Mouse (Mus musculus) forebrain, embryonic 16.5 days (tissue): ENCODE results near the gene Cfdp1. TPM values are rescaled to one million over a fixed set of nuclear protein-coding genes. Genes with fewer than 3 reads are reported as not detected.

Experiments
- ATAC-seq: fragments of 200-750 bp; cut with Nextera tagmentation; 2 replicates; pipeline ENCODE4 v1.8.0; 2017; ENCODE audit warnings: mild to moderate bottlenecking, moderate library complexity
- H3K27ac ChIP-seq: fragments of 300-500 bp; sonication (generic); 2 replicates; pipeline ENCODE4 v1.5.1; 2014; ENCODE audit warnings: low read length, control low read depth
- H3K27me3 ChIP-seq: fragments of 300-500 bp; sonication (generic); replicated peaks from 2 replicates; pipeline ENCODE4 v1.6.1; 2014; ENCODE audit warnings: low read length; ENCODE audit not compliant: control insufficient read depth, insufficient read depth
- H3K36me3 ChIP-seq: fragments of 300-500 bp; sonication (generic); 2 replicates; pipeline ENCODE4 v1.6.1; 2014; ENCODE audit not compliant: control insufficient read depth, insufficient read depth
- H3K4me1 ChIP-seq: fragments of 300-500 bp; sonication (generic); replicated peaks from 2 replicates; pipeline ENCODE4 v1.6.1; 2014; ENCODE audit warnings: low read length; ENCODE audit not compliant: control insufficient read depth, insufficient read depth
- H3K4me2 ChIP-seq: fragments of 300-500 bp; sonication (generic); 2 replicates; pipeline ENCODE4 v1.6.1; 2014; ENCODE audit warnings: mild to moderate bottlenecking, low read length, control low read depth
- H3K4me3 ChIP-seq: fragments of 300-500 bp; sonication (generic); replicated peaks from 2 replicates; pipeline ENCODE4 v1.5.1; 2014; ENCODE audit warnings: mild to moderate bottlenecking, low read length, control low read depth
- H3K9ac ChIP-seq: fragments of 300-500 bp; sonication (generic); replicated peaks from 2 replicates; pipeline ENCODE4 v1.6.1; 2014; ENCODE audit warnings: low read depth, low read length, control low read depth
- H3K9me3 ChIP-seq: fragments of 300-500 bp; sonication (generic); 2 replicates; pipeline ENCODE4 v1.6.1; 2016; ENCODE audit warnings: low read length; ENCODE audit not compliant: control insufficient read depth
- WGBS: fragments of 180-500 bp; shearing (Covaris S2); extraction: QIAGEN DNeasy Blood & Tissue Kit; methylation state at CpG from one replicate; pipeline ENCODE4 v1.1.7; 2014; 5-methylcytosine and 5-hydroxymethylcytosine counted together
- polyA plus RNA-seq: library from polyadenylated mRNA; unstranded; fragments of >200 nt; fragmentation: Nextera tagmentation; extraction: Ambion mirVana; gene quantifications from 2 replicates; pipeline ENCODE4 v1.2.1, GENCODE M21; 2015

The Cfdp1 gene
- polyA plus RNA-seq, 1 experiment from 2014 or later, result 190 TPM

DNA sequence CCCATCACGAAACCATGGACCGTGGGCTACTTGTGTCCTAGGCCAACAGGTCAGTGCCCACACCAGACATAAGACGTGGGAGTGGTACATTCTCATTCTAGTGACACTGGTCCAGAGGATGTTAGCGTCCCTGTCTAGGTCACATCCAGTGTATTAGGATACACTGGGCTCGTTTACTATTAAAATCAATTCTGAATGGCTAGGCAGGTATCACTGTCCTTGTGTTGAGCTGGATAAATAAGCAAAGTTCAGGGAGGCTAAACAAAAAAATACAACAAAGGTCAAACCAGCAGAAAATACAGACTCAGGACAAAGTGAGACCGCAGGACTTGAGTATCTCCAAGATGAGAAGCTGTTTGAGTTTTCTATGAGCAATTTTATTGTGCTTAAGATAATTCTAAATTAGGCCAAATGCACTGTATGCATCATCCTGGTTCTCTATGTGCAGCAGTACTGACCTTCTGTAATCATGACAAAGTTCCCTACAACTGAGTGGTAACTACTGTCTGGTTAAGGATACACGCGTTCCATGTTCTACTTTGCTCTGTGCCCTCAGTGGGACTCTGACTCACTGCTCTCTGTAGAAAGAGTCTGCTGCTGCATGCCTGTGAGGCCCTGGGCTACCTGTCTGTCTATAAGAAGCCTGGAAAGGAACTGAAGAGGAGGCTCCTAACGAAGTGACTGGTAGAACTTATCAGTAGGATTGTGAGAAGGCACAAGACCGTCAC lies 73.2 kb downstream of the Cfdp1 start:
- WGBS, result 84% methylated on average over 10 of the region's 10 CpGs
- H3K9ac ChIP-seq, result no peak overlapping the region
- ATAC-seq, result no peak
- no peaks in the 10 kb centered on the region for H3K36me3 ChIP-seq
- no peak overlapping the region for H3K4me2 ChIP-seq
- no peaks in the 10 kb centered on the region for H3K9me3 ChIP-seq
- no peak overlapping the region for H3K4me3 ChIP-seq
- H3K27ac ChIP-seq, result no peak overlapping the region
- peaks cover 30% of the 10 kb centered on the region for H3K4me1 ChIP-seq
- H3K27me3 ChIP-seq, result no peaks in the 10 kb centered on the region

DNA sequence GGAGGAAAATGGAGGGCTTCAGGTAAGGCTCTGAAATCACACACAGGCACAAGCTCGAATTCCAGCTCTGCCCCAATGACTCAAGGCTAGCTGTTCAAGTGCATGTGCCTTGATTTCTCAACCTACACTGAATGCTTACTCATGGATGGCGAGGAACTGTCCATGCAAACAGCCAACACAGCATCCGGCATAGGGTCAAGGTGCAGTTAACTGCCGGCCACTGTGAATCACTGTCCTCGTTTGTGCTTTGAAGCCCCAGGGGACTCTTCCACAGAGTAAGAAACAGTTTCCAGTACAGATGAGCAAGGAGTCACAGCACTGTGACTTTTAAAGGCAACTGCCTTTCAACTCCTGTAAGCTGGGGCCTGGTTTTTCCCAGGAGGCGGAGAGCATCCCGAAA lies 74.4 kb downstream of the Cfdp1 start:
- H3K9ac ChIP-seq, result no peak overlapping the region
- H3K4me1 ChIP-seq, result peaks cover 30% of the 10 kb centered on the region
- no peak overlapping the region for H3K27ac ChIP-seq
- no peaks in the 10 kb centered on the region for H3K27me3 ChIP-seq
- no peaks in the 10 kb centered on the region for H3K9me3 ChIP-seq
- no peaks in the 10 kb centered on the region for H3K36me3 ChIP-seq
- H3K4me2 ChIP-seq, result no peak overlapping the region
- H3K4me3 ChIP-seq, result no peak overlapping the region
- ATAC-seq, result no peak
- WGBS, result 89% methylated on average over 7 of the region's 7 CpGs

DNA sequence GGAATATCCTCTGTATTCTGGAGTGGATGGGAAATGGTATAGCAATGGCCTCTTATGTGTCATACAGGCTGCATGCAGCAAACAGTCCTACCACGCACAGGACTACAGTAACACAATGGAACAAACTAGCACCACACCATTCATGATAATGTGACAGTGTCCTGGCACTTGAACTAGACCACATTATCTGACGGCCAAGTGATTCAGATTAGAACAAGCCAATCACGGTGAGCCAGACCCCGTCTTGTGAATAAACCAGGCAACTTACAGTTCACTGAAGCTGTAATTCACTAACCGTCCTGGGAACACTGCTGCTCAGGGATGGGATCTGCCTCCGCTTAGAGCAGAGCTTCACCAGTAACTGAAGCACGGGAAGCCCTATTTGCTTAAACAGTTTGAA lies 75.3 kb downstream of the Cfdp1 start:
- no peak overlapping the region for H3K4me3 ChIP-seq
- peak; percentile 70 for ATAC-seq
- no peak overlapping the region for H3K4me2 ChIP-seq
- no peak overlapping the region; the same call in 1 of the 2 replicates for H3K9ac ChIP-seq
- no peaks in the 10 kb centered on the region for H3K9me3 ChIP-seq
- H3K27ac ChIP-seq, result peak overlapping the region; percentile 48; the same call in 1 of the 2 replicates
- H3K36me3 ChIP-seq, result no peaks in the 10 kb centered on the region
- 28% methylated on average over 7 of the region's 7 CpGs for WGBS
- no peaks in the 10 kb centered on the region for H3K27me3 ChIP-seq
- peaks cover 30% of the 10 kb centered on the region for H3K4me1 ChIP-seq

DNA sequence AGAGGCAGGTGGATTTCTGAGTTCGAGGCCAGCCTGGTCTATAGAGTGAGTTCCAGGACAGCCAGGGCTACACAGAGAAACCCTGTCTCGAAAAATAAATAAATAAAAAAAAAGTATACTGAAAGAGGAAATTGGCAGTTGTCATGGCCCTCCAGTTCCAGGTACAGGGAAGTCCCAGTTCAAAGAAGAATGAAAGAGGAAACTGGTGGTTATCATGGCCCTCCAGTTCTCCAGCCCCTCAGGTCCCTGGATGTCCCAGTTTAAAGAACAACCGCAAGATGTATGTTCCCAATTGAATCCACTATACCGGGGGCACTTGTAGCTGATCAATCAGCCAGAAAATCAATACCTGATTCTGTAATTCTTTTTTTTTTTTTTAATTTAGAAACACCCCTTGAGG lies 77.6 kb downstream of the Cfdp1 start:
- Histone ChIP-seq H3K4me3 (no peak overlapping the region), H3K4me2 (no peak overlapping the region), H3K27me3 (no peaks in the 10 kb centered on the region), H3K9me3 (no peaks in the 10 kb centered on the region), H3K4me1 (peaks cover 24% of the 10 kb centered on the region), H3K9ac (no peak overlapping the region), H3K27ac (no peak overlapping the region), H3K36me3 (no peaks in the 10 kb centered on the region)
- no peak for ATAC-seq
- WGBS, result 94% methylated on average over 4 of the region's 4 CpGs

DNA sequence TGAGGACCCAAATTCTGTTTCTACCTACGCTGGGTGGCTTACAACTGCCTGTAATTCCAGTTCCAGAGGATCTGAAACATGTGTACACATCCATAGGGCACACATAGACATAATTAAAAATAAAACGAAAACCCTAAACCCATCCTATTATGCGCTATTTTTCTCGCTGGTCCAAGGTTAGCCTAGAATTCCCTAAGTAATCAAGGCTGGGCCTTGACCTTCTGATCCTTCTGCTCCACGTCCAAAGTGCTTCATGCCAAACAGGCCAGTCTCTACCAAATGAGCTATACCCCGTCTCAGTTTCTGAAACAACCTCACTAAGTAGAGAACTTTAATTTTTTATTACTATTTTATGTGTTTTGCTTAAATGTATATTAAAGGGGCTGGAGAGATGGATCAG lies 78.3 kb downstream of the Cfdp1 start:
- Histone ChIP-seq H3K36me3 (no peaks in the 10 kb centered on the region), H3K27ac (no peak overlapping the region), H3K4me2 (no peak overlapping the region), H3K9ac (no peak overlapping the region), H3K4me3 (no peak overlapping the region), H3K4me1 (peaks cover 30% of the 10 kb centered on the region), H3K27me3 (no peaks in the 10 kb centered on the region), H3K9me3 (no peaks in the 10 kb centered on the region)
- no peak for ATAC-seq
- 98% methylated on average over 6 of the region's 6 CpGs for WGBS

DNA sequence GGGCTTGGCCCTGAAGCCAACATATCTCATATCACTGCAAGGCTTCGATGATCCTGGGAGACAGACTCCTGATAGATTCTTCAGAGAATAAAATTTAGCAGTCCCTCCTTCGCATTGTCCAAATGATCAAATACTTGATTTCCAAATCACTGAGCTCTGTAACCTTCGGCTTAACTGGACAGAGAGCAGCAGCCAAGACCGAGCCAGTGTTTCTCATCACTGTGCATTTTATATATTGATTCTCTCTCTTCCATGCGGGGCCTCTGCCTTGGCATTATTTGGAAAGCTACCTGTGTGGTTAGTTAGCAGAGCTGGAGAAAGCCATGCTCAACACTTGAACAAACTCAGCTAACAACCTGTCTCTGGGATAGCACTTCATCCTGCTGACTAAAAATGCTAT lies 80.6 kb downstream of the Cfdp1 start:
- WGBS, result 97% methylated on average over 5 of the region's 5 CpGs
- Histone ChIP-seq H3K4me2 (no peak overlapping the region), H3K9ac (no peak overlapping the region), H3K27me3 (no peaks in the 10 kb centered on the region), H3K36me3 (no peaks in the 10 kb centered on the region), H3K4me1 (peaks cover 39% of the 10 kb centered on the region), H3K9me3 (no peaks in the 10 kb centered on the region), H3K4me3 (no peak overlapping the region), H3K27ac (no peak overlapping the region)
- no peak for ATAC-seq

DNA sequence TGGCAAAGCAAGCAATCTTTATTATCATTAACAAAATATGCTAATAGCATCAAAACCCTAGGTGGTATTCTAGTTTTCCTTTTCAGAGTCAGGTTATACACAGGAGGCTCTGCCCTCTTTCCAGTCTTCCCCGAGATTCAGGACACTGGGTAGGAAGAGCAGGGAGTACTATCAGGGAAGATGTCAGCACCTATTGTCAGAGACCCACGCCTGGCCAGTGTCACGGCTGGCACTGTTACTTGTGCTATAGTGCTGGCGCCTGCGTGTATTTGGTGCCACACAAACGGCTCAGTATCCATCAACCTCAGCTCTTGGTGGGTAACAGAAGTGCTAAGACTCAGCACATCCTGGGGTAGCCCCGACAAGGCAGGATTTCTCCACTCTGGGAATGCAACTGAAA lies 81.0 kb downstream of the Cfdp1 start:
- no peak overlapping the region for H3K27ac ChIP-seq
- H3K36me3 ChIP-seq, result no peaks in the 10 kb centered on the region
- H3K27me3 ChIP-seq, result no peaks in the 10 kb centered on the region
- peaks cover 35% of the 10 kb centered on the region for H3K4me1 ChIP-seq
- no peaks in the 10 kb centered on the region for H3K9me3 ChIP-seq
- H3K4me3 ChIP-seq, result no peak overlapping the region
- WGBS, result 85% methylated on average over 7 of the region's 7 CpGs
- H3K9ac ChIP-seq, result no peak overlapping the region
- ATAC-seq, result no peak
- no peak overlapping the region for H3K4me2 ChIP-seq

DNA sequence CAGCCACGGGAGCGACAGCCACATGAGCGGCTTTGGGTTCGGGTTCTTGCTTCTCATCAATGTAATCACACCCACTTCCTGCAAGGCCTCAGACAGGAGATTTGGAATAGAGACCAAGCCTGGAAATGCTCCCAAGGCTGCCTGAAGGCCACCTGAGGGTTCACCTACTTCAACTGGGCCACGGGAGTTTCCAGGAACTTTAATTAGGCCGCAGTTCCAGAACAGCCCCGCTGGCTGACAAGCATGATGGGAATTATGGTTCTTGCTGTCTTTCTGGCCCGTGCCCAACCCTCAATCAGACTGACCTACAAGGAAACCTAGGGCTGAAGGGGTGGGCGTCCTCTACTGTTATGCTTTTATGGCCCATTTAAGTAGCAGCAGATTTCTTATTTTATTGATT lies 82.0 kb downstream of the Cfdp1 start:
- H3K27ac ChIP-seq, result no peak overlapping the region
- no peaks in the 10 kb centered on the region for H3K36me3 ChIP-seq
- no peak overlapping the region for H3K9ac ChIP-seq
- no peak overlapping the region for H3K4me2 ChIP-seq
- no peak for ATAC-seq
- 89% methylated on average over 9 of the region's 9 CpGs for WGBS
- H3K4me3 ChIP-seq, result no peak overlapping the region
- peaks cover 37% of the 10 kb centered on the region for H3K4me1 ChIP-seq
- no peaks in the 10 kb centered on the region for H3K9me3 ChIP-seq
- H3K27me3 ChIP-seq, result no peaks in the 10 kb centered on the region

DNA sequence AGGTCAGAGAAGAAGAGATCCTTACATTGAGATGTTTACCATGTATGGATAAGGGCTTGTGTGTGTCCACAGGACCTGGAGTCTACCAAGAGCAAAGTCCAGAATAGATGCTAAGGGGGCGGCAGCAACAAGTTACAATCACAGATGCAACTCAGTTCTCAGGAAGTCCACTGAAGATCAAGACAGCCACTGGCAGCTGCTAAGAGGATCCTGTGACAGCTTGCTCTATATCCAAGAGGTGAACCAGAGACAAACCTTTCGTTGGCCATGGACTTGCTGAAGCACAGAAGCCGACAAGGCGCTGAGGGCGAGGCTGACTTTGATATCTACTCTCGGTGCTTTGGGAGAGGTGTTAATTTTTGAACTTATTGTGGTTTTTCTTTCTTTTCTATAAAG lies 82.5 kb downstream of the Cfdp1 start:
- H3K4me2 ChIP-seq, result no peak overlapping the region
- H3K4me3 ChIP-seq, result no peak overlapping the region
- 94% methylated on average over 6 of the region's 6 CpGs for WGBS
- no peak overlapping the region for H3K9ac ChIP-seq
- H3K9me3 ChIP-seq, result no peaks in the 10 kb centered on the region
- no peaks in the 10 kb centered on the region for H3K36me3 ChIP-seq
- H3K4me1 ChIP-seq, result peaks cover 37% of the 10 kb centered on the region
- no peaks in the 10 kb centered on the region for H3K27me3 ChIP-seq
- H3K27ac ChIP-seq, result peak overlapping the region; percentile 77
- no peak for ATAC-seq
